Mouse (Mus musculus) kidney, adult 2 months (tissue): ENCODE results near the gene H2al1h.

Experiments used
- CTCF ChIP-seq: fragments of 200-500 bp; conservative IDR thresholded peaks from 2 replicates; pipeline ENCODE4 v1.5.1; 2011; ENCODE audit warnings: low read depth, mild to moderate bottlenecking, control low read depth, low read length, moderate library complexity, mixed read lengths; ENCODE audit not compliant: insufficient read depth, insufficient read length
- POLR2A ChIP-seq: fragments of 200-500 bp; IDR thresholded peaks from one replicate; pipeline ENCODE4 v1.6.1; 2011; ENCODE audit warnings: low read depth, low read length, control low read depth

GRCm38 (mm10) chrX:11365151-11365550 is 43.9 kb downstream of the H2al1h start:
- TF ChIP-seq CTCF (no peak), POLR2A (no peak)
